Comparison of ENCODE assay signal across 24 mouse cellular contexts in the genomic region with DNA sequence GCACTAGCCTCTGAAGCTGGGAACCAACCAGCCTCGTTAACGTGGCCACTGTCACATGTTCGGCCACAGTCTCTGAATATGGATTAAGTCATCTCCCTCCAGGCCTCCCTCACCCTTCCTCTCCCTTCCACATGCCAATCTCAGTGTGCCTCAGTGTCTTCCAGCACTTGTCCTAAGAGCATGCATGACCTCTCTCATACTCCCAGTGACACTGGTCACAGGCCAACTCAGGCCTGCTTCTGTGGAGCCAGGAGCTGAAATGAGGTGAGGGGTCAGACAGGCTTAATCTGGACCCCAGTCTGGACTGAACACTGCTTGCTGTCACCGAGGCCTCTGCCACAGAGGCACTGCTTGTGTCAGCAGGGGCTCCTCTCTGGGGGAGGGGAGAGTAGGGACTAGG. TPM values are rescaled to one million over a fixed set of nuclear protein-coding genes. Genes with fewer than 3 reads are reported as not detected.
DNase-seq lines count a peak whose midpoint lies in the region; ATAC-seq lines count a peak whose summit lies in the region.
"Had no signal": no experiment of that assay in that cellular context is flagged by ENCODE, and none has a peak within 500 bp of the region (broad histone marks: within the 10 kb centered on the region; RNA-seq: fewer than 3 reads in every experiment).

No protein-coding gene starts in this region.

- intact Hi-C loops in heart, postnatal 10 days (cut with DNase I) = no loop called here

- H3K4me2 ChIP-seq in heart, embryonic 13.5 days = no peak overlapping the region
- H3K4me2 ChIP-seq in kidney, embryonic 15.5 days = no peak overlapping the region
- H3K4me2 ChIP-seq in neural tube, embryonic 13.5 days = no peak overlapping the region
- H3K4me2 ChIP-seq in neural tube, embryonic 15.5 days = no peak overlapping the region
- H3K4me2 ChIP-seq: limb, embryonic 13.5 days; liver, embryonic 15.5 days; lung, embryonic 15.5 days; midbrain, embryonic 15.5 days; neural tube, embryonic 12.5 days; stomach, embryonic 15.5 days had no signal

- H3K4me1 ChIP-seq in heart, embryonic 13.5 days = peaks cover 65% of the 10 kb centered on the region
- H3K4me1 ChIP-seq in kidney, embryonic 15.5 days = peaks cover 46% of the 10 kb centered on the region
- H3K4me1 ChIP-seq in neural tube, embryonic 13.5 days (replicated peaks) = peaks cover 4% of the 10 kb centered on the region
- no peaks in the 10 kb centered on the region for H3K4me1 ChIP-seq in neural tube, embryonic 15.5 days
- H3K4me1 ChIP-seq: midbrain, embryonic 15.5 days; neural tube, embryonic 12.5 days had no signal

- peak overlapping the region; percentile 66 for H3K27ac ChIP-seq in heart, embryonic 13.5 days (replicated peaks)
- H3K27ac ChIP-seq in kidney, embryonic 15.5 days = peak overlapping the region; percentile 63
- H3K27ac ChIP-seq in neural tube, embryonic 13.5 days (replicated peaks) = no peak overlapping the region
- H3K27ac ChIP-seq in neural tube, embryonic 15.5 days (replicated peaks) = no peak overlapping the region
- H3K27ac ChIP-seq: liver, embryonic 15.5 days; lung, embryonic 15.5 days; midbrain, embryonic 15.5 days; neural tube, embryonic 12.5 days; stomach, embryonic 15.5 days had no signal

- DNase-seq in adrenal gland, postnatal 10 days = peak; percentile 36
- no peak for DNase-seq in adrenal gland, postnatal 25 days
- no peak for DNase-seq in heart, postnatal 10 days
- DNase-seq in kidney, postnatal 14 days = no peak
- DNase-seq: cerebellum, adult 2 months; cerebellum, postnatal 25 days; kidney, postnatal 25 days; layer of hippocampus, postnatal 36 days; lung, postnatal 36 days; right cerebral cortex, adult 18-20 months; thymus, postnatal 25 days had no signal

- no peak overlapping the region for H3K4me3 ChIP-seq in heart, embryonic 13.5 days
- H3K4me3 ChIP-seq in kidney, embryonic 15.5 days (replicated peaks) = no peak overlapping the region
- no peak overlapping the region for H3K4me3 ChIP-seq in neural tube, embryonic 13.5 days
- no peak overlapping the region for H3K4me3 ChIP-seq in neural tube, embryonic 15.5 days (replicated peaks)
- H3K4me3 ChIP-seq: limb, embryonic 13.5 days; liver, embryonic 15.5 days; lung, embryonic 15.5 days; megakaryocyte, embryonic 14.5 days; midbrain, embryonic 15.5 days; neural tube, embryonic 12.5 days; stomach, embryonic 15.5 days had no signal

- no peaks in the 10 kb centered on the region for H3K9me3 ChIP-seq in heart, embryonic 13.5 days
- H3K9me3 ChIP-seq in kidney, embryonic 15.5 days (replicated peaks) = no peaks in the 10 kb centered on the region
- H3K9me3 ChIP-seq in neural tube, embryonic 13.5 days = no peaks in the 10 kb centered on the region
- no peaks in the 10 kb centered on the region for H3K9me3 ChIP-seq in neural tube, embryonic 15.5 days (replicated peaks)
- H3K9me3 ChIP-seq: limb, embryonic 13.5 days; liver, embryonic 15.5 days; lung, embryonic 15.5 days; midbrain, embryonic 15.5 days; neural tube, embryonic 12.5 days; stomach, embryonic 15.5 days had no signal

- peaks cover 30% of the 10 kb centered on the region for H3K27me3 ChIP-seq in heart, embryonic 13.5 days (replicated peaks)
- H3K27me3 ChIP-seq in kidney, embryonic 15.5 days = no peaks in the 10 kb centered on the region; the same call in 1 of the 2 replicates
- peaks cover 3% of the 10 kb centered on the region; the same call in 1 of the 2 replicates for H3K27me3 ChIP-seq in neural tube, embryonic 13.5 days
- H3K27me3 ChIP-seq in neural tube, embryonic 15.5 days (replicated peaks) = peaks cover 4% of the 10 kb centered on the region
- H3K27me3 ChIP-seq: lung, embryonic 15.5 days; stomach, embryonic 15.5 days had no signal

- 61% methylated on average over 4 of the region's 4 CpGs for WGBS in heart, embryonic 13.5 days
- 75% methylated on average over 4 of the region's 4 CpGs for WGBS in kidney, embryonic 15.5 days
- WGBS in neural tube, embryonic 13.5 days = 80% methylated on average over 4 of the region's 4 CpGs
- whole genome bisulfite sequencing in neural tube, embryonic 15.5 days = 73% methylated on average over 4 of the region's 4 CpGs

- H3K36me3 ChIP-seq in heart, embryonic 13.5 days = no peaks in the 10 kb centered on the region
- no peaks in the 10 kb centered on the region for H3K36me3 ChIP-seq in kidney, embryonic 15.5 days
- no peaks in the 10 kb centered on the region for H3K36me3 ChIP-seq in neural tube, embryonic 13.5 days
- H3K36me3 ChIP-seq in neural tube, embryonic 15.5 days = no peaks in the 10 kb centered on the region
- H3K36me3 ChIP-seq: limb, embryonic 13.5 days; liver, embryonic 15.5 days; lung, embryonic 15.5 days; midbrain, embryonic 15.5 days; neural tube, embryonic 12.5 days; stomach, embryonic 15.5 days had no signal

- H3K9ac ChIP-seq in heart, embryonic 13.5 days = no peak overlapping the region
- no peak overlapping the region for H3K9ac ChIP-seq in kidney, embryonic 15.5 days
- H3K9ac ChIP-seq in neural tube, embryonic 13.5 days = 0 out of 2 replicates have a peak overlapping the region, but pooled peaks have one; percentile 5
- H3K9ac ChIP-seq in neural tube, embryonic 15.5 days (replicated peaks) = no peak overlapping the region
- H3K9ac ChIP-seq: limb, embryonic 13.5 days; liver, embryonic 15.5 days; lung, embryonic 15.5 days; midbrain, embryonic 15.5 days; neural tube, embryonic 12.5 days; stomach, embryonic 15.5 days had no signal

- no peak for ATAC-seq in heart, embryonic 13.5 days (ENCODE audit: extremely low read depth, insufficient number of reproducible peaks, low FRiP score, low TSS enrichment)
- no peak for ATAC-seq in kidney, embryonic 15.5 days (replicated peaks; ENCODE audit: low FRiP score)
- ATAC-seq in neural tube, embryonic 13.5 days (ENCODE audit: low read depth) = no peak
- no peak for ATAC-seq in neural tube, embryonic 15.5 days (ENCODE audit: low FRiP score)
- ATAC-seq: forebrain, embryonic 14.5 days; midbrain, embryonic 15.5 days had no signal

RNA-seq across cellular contexts. Expression of a gene that starts 6.8 kb away (rescaled TPM):
- total RNA-seq in adrenal gland, postnatal 10 days (2021) = 10 to 100 TPM; 51.0 to 61.0 TPM
- 35.5 and 44.3 TPM in 2 replicates for total RNA-seq in adrenal gland, postnatal 25 days (2021)
- 6.3 and 7.2 TPM in 2 replicates for polyA plus RNA-seq in heart, embryonic 13.5 days (2015; fragmentation: Nextera tagmentation; extraction: Ambion mirVana)
- 10 to 100 TPM; 69.0 to 86.6 TPM for total RNA-seq in heart, postnatal 10 days (2021)
- 16.1 and 16.4 TPM in 2 replicates for polyA plus RNA-seq in kidney, embryonic 15.5 days (2015; fragmentation: Nextera tagmentation; extraction: Ambion mirVana)
- 16.2 TPM in 2 replicates for polyA plus RNA-seq in neural tube, embryonic 13.5 days (2015; fragmentation: Nextera tagmentation; extraction: Ambion mirVana)
- polyA plus RNA-seq in neural tube, embryonic 15.5 days (2015; fragmentation: Nextera tagmentation; extraction: Ambion mirVana) = 21.3 and 23.9 TPM in 2 replicates
- total RNA-seq: hematopoietic stem cell, adult 5-6 weeks had no signal

RNA-seq across cellular contexts. Expression of a gene that starts 53.5 kb away (rescaled TPM):
- total RNA-seq in adrenal gland, postnatal 10 days (2021) = 10 to 100 TPM in 1 of 2 experiments, 1 to 10 TPM in 1; 9.5 to 17.6 TPM
- 10.6 and 13.9 TPM in 2 replicates for total RNA-seq in adrenal gland, postnatal 25 days (2021)
- 9.2 and 9.7 TPM in 2 replicates for polyA plus RNA-seq in heart, embryonic 13.5 days (2015; fragmentation: Nextera tagmentation; extraction: Ambion mirVana)
- total RNA-seq in heart, postnatal 10 days (2021) = 10 to 100 TPM; 14.7 to 17.4 TPM
- polyA plus RNA-seq in kidney, embryonic 15.5 days (2015; fragmentation: Nextera tagmentation; extraction: Ambion mirVana) = 16.6 and 20.4 TPM in 2 replicates
- 3.1 and 4.2 TPM in 2 replicates for polyA plus RNA-seq in neural tube, embryonic 13.5 days (2015; fragmentation: Nextera tagmentation; extraction: Ambion mirVana)
- 3.6 and 4.1 TPM in 2 replicates for polyA plus RNA-seq in neural tube, embryonic 15.5 days (2015; fragmentation: Nextera tagmentation; extraction: Ambion mirVana)

Comparison
In these comparisons a context has a peak if more than half of its experiments do, and no peak if none do; other contexts are left out.
1. H3K27ac ChIP-seq: peak in heart, embryonic 13.5 days (single experiment) and kidney, embryonic 15.5 days (single experiment); none in neural tube, embryonic 13.5 days (single experiment) and neural tube, embryonic 15.5 days (single experiment).